Mouse (Mus musculus) T-helper 1 cell (primary cell): Measurements from ENCODE around the gene Mad2l2.
"Not testable (repeated sequence)": the region's sequence is repeated elsewhere in the genome, so short reads cannot be mapped to it uniquely, and the experiment has no call there.

Experiments
- in situ Hi-C: fragments of 300-600 bp; cut with MboI, MseI; formaldehyde crosslinking; loops from one replicate; pipeline ENCODE4 v1.15.1; 2025; ENCODE audit warnings: high pct_unique_total_duplicates

Gene Mad2l2

GRCm38 (mm10) chr4:148168287-148168686 is 38.1 kb downstream of the Mad2l2 start:
- in situ Hi-C loops, result loop anchor here (25.0 kb wide), 1 partner anchor 444 kb away; the partner anchor contains the start of gene Masp2

GRCm38 (mm10) chr4:148169586-148169985 is 39.4 kb downstream of the Mad2l2 start:
- in situ Hi-C loops, result loop anchor here (25.0 kb wide), 1 partner anchor 443 kb away; the partner anchor contains the start of gene Masp2

- in situ Hi-C loops, result loop anchor here (5.0 to 25.0 kb wide), 2 partner anchors 59 to 441 kb away; partner anchors contain the start of gene Masp2
Measured at GRCm38 (mm10) chr4:148170842-148171241, 40.7 kb downstream of the Mad2l2 start.

GRCm38 (mm10) chr4:148171261-148171660 is 41.1 kb downstream of the Mad2l2 start:
- in situ Hi-C loops, result loop anchor here (5.0 to 25.0 kb wide), 2 partner anchors 59 to 441 kb away; partner anchors contain the start of gene Masp2

- in situ Hi-C loops, result loop anchor here (5.0 to 25.0 kb wide), 2 partner anchors 62 to 438 kb away; partner anchors contain the start of gene Masp2
Measured at GRCm38 (mm10) chr4:148173811-148174494, 43.8 kb downstream of the Mad2l2 start.

- in situ Hi-C loops, result loop anchor here (5.0 to 25.0 kb wide), 2 partner anchors 62 to 438 kb away; partner anchors contain the start of gene Masp2
Measured at GRCm38 (mm10) chr4:148174495-148174862, 44.3 kb downstream of the Mad2l2 start.

- in situ Hi-C loops, result not testable (repeated sequence)
Measured at GRCm38 (mm10) chr4:148176603-148177002, 46.4 kb downstream of the Mad2l2 start.

- in situ Hi-C loops, result no loop called here
Measured at GRCm38 (mm10) chr4:148177716-148178115, 47.5 kb downstream of the Mad2l2 start.

- in situ Hi-C loops, result no loop called here
Measured at GRCm38 (mm10) chr4:148181483-148181882, 51.3 kb downstream of the Mad2l2 start.

GRCm38 (mm10) chr4:148182363-148182762 is 52.2 kb downstream of the Mad2l2 start:
- in situ Hi-C loops, result no loop called here

GRCm38 (mm10) chr4:148184564-148184963 is 54.4 kb downstream of the Mad2l2 start:
- in situ Hi-C loops, result no loop called here

- in situ Hi-C loops, result no loop called here
Measured at GRCm38 (mm10) chr4:148185819-148186218, 55.6 kb downstream of the Mad2l2 start.

GRCm38 (mm10) chr4:148188767-148189166 is 58.6 kb downstream of the Mad2l2 start:
- in situ Hi-C loops, result not testable (repeated sequence)

- in situ Hi-C loops, result no loop called here
Measured at GRCm38 (mm10) chr4:148192707-148193245, 62.6 kb downstream of the Mad2l2 start.

- in situ Hi-C loops, result no loop called here
Measured at GRCm38 (mm10) chr4:148194400-148194799, 64.2 kb downstream of the Mad2l2 start.
